Mouse (Mus musculus) embryonic facial prominence, embryonic 14.5 days (tissue): ENCODE measurements around the gene Gm28635. TPM values are rescaled to one million over a fixed set of nuclear protein-coding genes. Genes with fewer than 3 reads are reported as not detected.

Source experiments
- ATAC-seq: fragments of 200-750 bp; cut with Nextera tagmentation; 2 replicates; pipeline ENCODE4 v1.8.0; 2017; ENCODE audit warnings: low read depth, moderate number of reproducible peaks, moderate TSS enrichment
- DNase-seq: peaks from one replicate; pipeline ENCODE4 v3.0.0-alpha.2; 2015; ENCODE audit warnings: low spot score
- H3K27ac ChIP-seq: fragments of 300-500 bp; sonication (generic); replicated peaks from 2 replicates; pipeline ENCODE4 v1.5.1; 2014; ENCODE audit warnings: low read depth, mild to moderate bottlenecking, low read length, moderate library complexity
- H3K27me3 ChIP-seq: fragments of 300-500 bp; sonication (generic); replicated peaks from 2 replicates; pipeline ENCODE4 v1.6.1; 2014; ENCODE audit warnings: low read length; ENCODE audit not compliant: control insufficient read depth, insufficient read depth
- H3K36me3 ChIP-seq: fragments of 300-500 bp; sonication (generic); 2 replicates; pipeline ENCODE4 v1.6.1; 2014; ENCODE audit warnings: low read length, mixed read lengths; ENCODE audit not compliant: control insufficient read depth, insufficient read depth
- H3K4me1 ChIP-seq: fragments of 300-500 bp; sonication (generic); 2 replicates; pipeline ENCODE4 v1.6.1; 2014; ENCODE audit warnings: antibody characterized with exemption, low read length; ENCODE audit not compliant: control insufficient read depth, insufficient read depth
- H3K4me2 ChIP-seq: fragments of 300-500 bp; sonication (generic); 2 replicates; pipeline ENCODE4 v1.6.1; 2014; ENCODE audit warnings: low read depth, mild to moderate bottlenecking, low read length, moderate library complexity, mixed read lengths
- H3K4me3 ChIP-seq: fragments of 300-500 bp; sonication (generic); 2 replicates; pipeline ENCODE4 v1.5.1; 2014; ENCODE audit warnings: low read depth, mild to moderate bottlenecking, low read length
- H3K9ac ChIP-seq: fragments of 300-500 bp; sonication (generic); 2 replicates; pipeline ENCODE4 v1.6.1; 2014; ENCODE audit warnings: low read depth, mild to moderate bottlenecking, low read length, moderate library complexity, mixed read lengths
- H3K9me3 ChIP-seq: fragments of 300-500 bp; sonication (generic); 2 replicates; pipeline ENCODE4 v1.6.1; 2016; ENCODE audit warnings: low read length; ENCODE audit not compliant: control insufficient read depth
- WGBS: fragments of 180-500 bp; shearing (Covaris S2); extraction: QIAGEN DNeasy Blood & Tissue Kit; methylation state at CpG from one replicate; pipeline ENCODE4 v1.1.7; 2014; 5-methylcytosine and 5-hydroxymethylcytosine counted together
- polyA plus RNA-seq: library from polyadenylated mRNA; unstranded; fragments of >200 nt; fragmentation: Nextera tagmentation; extraction: Ambion mirVana; gene quantifications from 2 replicates; pipeline ENCODE4 v1.2.1, GENCODE M21; 2014

Gm28635 gene
- polyA plus RNA-seq, 1 experiment from 2014 or later: not detected

DNA sequence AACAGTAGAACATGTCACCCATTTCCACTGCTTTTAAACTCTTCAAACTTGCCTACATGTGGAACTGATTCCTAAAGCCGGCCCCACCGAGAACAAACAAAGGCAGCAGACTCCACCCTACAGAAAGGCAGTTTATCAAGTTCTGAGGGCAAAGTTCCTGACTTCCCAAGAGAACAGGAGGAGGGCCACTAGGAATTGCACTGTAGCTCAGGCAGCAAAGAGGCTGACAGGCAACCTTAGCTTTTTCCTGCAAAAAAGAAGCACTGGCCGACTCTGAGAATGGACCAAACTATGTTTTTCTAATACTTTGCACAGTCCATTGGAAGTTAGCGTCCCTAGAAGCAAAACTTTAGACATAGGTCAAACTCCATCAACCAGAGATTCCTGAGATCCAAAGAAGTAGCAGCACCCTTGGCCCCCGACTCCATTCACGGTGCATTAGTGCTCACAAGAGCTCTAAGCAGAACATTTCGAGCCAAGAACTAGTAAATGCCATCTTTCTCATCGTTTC is 41.6 kb downstream of the Gm28635 start:
- H3K9me3 ChIP-seq: no peaks in the 10 kb centered on the region
- H3K4me1 ChIP-seq: peaks cover 61% of the 10 kb centered on the region
- peak overlapping the region; percentile 43 for H3K4me2 ChIP-seq
- WGBS: 14% methylated on average over 8 of the region's 8 CpGs
- no peak for ATAC-seq
- no peaks in the 10 kb centered on the region for H3K27me3 ChIP-seq
- H3K36me3 ChIP-seq: 0 out of 2 replicates have a peak, but pooled peaks cover 8% of the 10 kb centered on the region
- H3K27ac ChIP-seq: peak overlapping the region; percentile 94
- peak; percentile 45 for DNase-seq
- H3K4me3 ChIP-seq: 0 out of 2 replicates have a peak overlapping the region, but pooled peaks have one; percentile 5
- 0 out of 2 replicates have a peak overlapping the region, but pooled peaks have one; percentile 20 for H3K9ac ChIP-seq

DNA sequence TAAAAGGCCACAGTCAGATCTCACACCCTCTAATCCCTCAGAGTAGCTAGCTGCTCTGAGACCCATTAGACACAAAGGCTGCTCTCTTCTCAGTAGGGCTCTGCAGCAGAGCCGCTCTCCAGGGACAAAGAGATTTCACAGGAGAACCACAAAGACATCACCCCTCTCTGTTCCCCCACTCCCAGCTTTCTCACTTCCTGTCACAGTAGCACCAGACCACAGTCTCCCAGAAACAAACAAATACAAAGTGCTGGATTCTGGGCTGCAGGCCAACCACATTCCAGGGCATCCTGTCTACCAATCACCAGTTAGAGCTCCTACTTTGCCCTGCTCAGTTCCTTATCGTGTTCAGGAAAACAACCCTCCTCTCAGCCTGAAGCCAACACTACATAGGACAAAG is 42.2 kb downstream of the Gm28635 start:
- peak overlapping the region; percentile 5; the same call in 1 of the 2 replicates for H3K4me3 ChIP-seq
- H3K9ac ChIP-seq: peak overlapping the region; percentile 36; the same call in 1 of the 2 replicates
- H3K27me3 ChIP-seq: no peaks in the 10 kb centered on the region
- DNase-seq (peak; percentile 97), ATAC-seq (peak; percentile 97)
- no peaks in the 10 kb centered on the region for H3K9me3 ChIP-seq
- peak overlapping the region; percentile 43 for H3K4me2 ChIP-seq
- H3K4me1 ChIP-seq: peaks cover 61% of the 10 kb centered on the region
- 0 out of 2 replicates have a peak, but pooled peaks cover 2% of the 10 kb centered on the region for H3K36me3 ChIP-seq
- peak overlapping the region; percentile 94 for H3K27ac ChIP-seq
- WGBS: 0% methylated on average over 2 of the region's 2 CpGs

DNA sequence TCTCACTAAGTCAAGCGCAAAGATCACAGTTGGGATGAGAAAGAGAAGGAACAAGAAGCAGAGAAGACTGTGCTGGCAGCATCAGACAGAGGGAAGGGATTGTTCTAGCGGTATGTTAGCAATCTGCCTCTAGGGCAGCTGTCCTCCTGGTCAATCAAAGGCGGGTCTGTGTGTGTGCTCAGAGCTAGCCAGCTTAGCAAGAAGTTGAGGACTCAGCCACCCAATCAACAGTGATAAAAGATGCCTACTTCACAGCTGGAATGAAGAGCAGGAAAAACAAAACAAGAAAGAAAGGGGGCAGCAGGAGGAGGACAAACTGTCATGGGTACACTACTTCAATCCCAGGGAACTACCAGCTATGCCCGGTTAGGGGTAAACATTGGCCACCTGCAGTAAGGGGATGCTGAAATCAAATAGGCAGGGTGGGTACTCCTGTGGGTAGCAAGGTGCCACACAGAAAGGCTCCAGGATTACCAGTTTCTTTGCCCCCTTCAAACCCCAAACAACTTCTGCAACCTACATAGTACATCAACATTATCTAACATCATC is 42.8 kb downstream of the Gm28635 start:
- no peak overlapping the region for H3K4me3 ChIP-seq
- no peaks in the 10 kb centered on the region for H3K36me3 ChIP-seq
- DNase-seq (peak; percentile 74), ATAC-seq (peak; percentile 35; the same call in 1 of the 2 replicates)
- H3K27me3 ChIP-seq: no peaks in the 10 kb centered on the region
- 20% methylated on average over 4 of the region's 4 CpGs for WGBS
- H3K9ac ChIP-seq: peak overlapping the region; percentile 36; the same call in 1 of the 2 replicates
- peaks cover 61% of the 10 kb centered on the region for H3K4me1 ChIP-seq
- H3K27ac ChIP-seq: peak overlapping the region; percentile 94
- H3K9me3 ChIP-seq: no peaks in the 10 kb centered on the region
- peak overlapping the region; percentile 43 for H3K4me2 ChIP-seq

DNA sequence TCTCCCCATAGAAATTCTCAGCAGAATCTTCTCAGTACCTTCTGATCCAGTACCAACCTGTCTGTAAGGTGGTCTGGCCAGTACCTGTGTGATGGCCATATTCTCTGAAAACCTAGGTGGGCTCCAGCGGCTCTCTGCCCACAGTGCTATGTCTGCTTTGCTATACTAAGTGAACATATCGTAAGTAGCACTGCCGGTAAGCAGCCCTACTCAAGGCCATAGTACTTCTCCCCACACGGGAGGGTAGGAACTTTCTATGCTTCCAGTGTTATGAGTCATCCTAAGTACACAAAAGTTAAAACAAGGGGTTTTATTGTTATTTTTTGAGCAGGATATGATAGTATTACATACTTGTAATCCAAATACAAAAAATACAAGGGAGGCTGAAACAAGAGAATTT is 43.8 kb downstream of the Gm28635 start:
- H3K4me1 ChIP-seq: peaks cover 56% of the 10 kb centered on the region
- peak overlapping the region; percentile 43 for H3K4me2 ChIP-seq
- H3K27ac ChIP-seq: peak overlapping the region; percentile 94; the same call in 1 of the 2 replicates
- H3K9ac ChIP-seq: no peak overlapping the region
- H3K36me3 ChIP-seq: peaks cover 4% of the 10 kb centered on the region; the same call in 1 of the 2 replicates
- ATAC-seq: no peak
- H3K9me3 ChIP-seq: no peaks in the 10 kb centered on the region
- WGBS: 57% methylated on average over 4 of the region's 4 CpGs
- H3K27me3 ChIP-seq: no peaks in the 10 kb centered on the region
- H3K4me3 ChIP-seq: no peak overlapping the region
- DNase-seq: peak; percentile 9

DNA sequence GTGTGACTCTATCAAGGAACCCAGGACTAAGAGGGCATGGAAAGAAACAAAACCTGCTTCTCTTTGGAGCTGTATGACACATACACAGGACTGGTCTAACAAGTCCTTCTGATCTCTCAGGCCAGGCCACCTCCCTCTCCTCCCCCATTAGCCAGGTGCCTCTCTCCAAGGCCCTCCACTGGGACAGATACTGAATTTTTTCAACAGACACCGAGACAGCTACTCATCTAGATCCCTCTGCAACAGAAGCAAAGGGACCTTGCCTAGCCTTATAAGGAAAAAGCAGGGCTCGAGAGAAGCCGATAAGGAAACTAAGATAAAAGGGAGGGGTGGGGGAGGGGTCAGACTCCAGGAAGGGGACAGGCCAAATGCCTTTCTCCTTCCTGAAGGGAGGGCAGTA is 44.8 kb downstream of the Gm28635 start:
- Histone ChIP-seq H3K27ac (peak overlapping the region; percentile 29; the same call in 1 of the 2 replicates), H3K4me1 (peaks cover 46% of the 10 kb centered on the region), H3K9me3 (no peaks in the 10 kb centered on the region), H3K9ac (no peak overlapping the region), H3K4me3 (no peak overlapping the region), H3K27me3 (no peaks in the 10 kb centered on the region), H3K4me2 (peak overlapping the region; percentile 1; the same call in 1 of the 2 replicates), H3K36me3 (peaks cover 6% of the 10 kb centered on the region; the same call in 1 of the 2 replicates)
- no peak for ATAC-seq
- 9% methylated on average over 3 of the region's 3 CpGs for WGBS
- peak; percentile 30 for DNase-seq

GRCm38 (mm10) chr2:84632001-84632400 is 45.8 kb downstream of the Gm28635 start:
- Histone ChIP-seq H3K9me3 (no peaks in the 10 kb centered on the region), H3K36me3 (peaks cover 6% of the 10 kb centered on the region; the same call in 1 of the 2 replicates), H3K9ac (no peak overlapping the region), H3K27ac (no peak overlapping the region), H3K4me1 (peaks cover 36% of the 10 kb centered on the region), H3K4me3 (no peak overlapping the region), H3K27me3 (no peaks in the 10 kb centered on the region), H3K4me2 (no peak overlapping the region)
- no peak for ATAC-seq
- DNase-seq: no peak
- 83% methylated on average over 1 of the region's 1 CpGs for whole genome bisulfite sequencing

DNA sequence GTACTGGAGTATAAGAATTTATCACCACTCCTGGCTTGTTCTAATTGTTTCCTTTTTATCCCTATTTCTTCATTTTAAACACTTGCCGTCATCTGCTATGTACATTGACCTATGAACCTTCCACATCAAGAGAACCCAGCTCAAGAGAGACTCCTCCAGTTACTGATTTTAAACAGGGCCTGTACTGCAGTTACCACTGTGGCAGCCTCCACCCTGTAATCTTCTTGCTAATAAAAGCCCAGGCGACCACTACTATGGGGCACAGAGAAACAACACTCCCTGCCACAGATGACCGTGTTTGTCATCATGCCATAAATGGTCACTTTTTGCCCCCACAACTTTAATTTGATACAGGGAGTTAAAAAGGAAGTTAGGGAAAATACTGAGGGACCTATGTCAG is 50.8 kb downstream of the Gm28635 start:
- H3K4me2 ChIP-seq: no peak overlapping the region
- no peak overlapping the region for H3K9ac ChIP-seq
- peaks cover 3% of the 10 kb centered on the region; the same call in 1 of the 2 replicates for H3K4me1 ChIP-seq
- no peaks in the 10 kb centered on the region for H3K27me3 ChIP-seq
- H3K36me3 ChIP-seq: peaks cover 10% of the 10 kb centered on the region; the same call in 1 of the 2 replicates
- H3K27ac ChIP-seq: peak overlapping the region; percentile 56; the same call in 1 of the 2 replicates
- 67% methylated on average over 3 of the region's 3 CpGs for WGBS
- H3K9me3 ChIP-seq: no peaks in the 10 kb centered on the region
- H3K4me3 ChIP-seq: no peak overlapping the region
- ATAC-seq (peak; percentile 58; the same call in 1 of the 2 replicates), DNase-seq (no peak)

DNA sequence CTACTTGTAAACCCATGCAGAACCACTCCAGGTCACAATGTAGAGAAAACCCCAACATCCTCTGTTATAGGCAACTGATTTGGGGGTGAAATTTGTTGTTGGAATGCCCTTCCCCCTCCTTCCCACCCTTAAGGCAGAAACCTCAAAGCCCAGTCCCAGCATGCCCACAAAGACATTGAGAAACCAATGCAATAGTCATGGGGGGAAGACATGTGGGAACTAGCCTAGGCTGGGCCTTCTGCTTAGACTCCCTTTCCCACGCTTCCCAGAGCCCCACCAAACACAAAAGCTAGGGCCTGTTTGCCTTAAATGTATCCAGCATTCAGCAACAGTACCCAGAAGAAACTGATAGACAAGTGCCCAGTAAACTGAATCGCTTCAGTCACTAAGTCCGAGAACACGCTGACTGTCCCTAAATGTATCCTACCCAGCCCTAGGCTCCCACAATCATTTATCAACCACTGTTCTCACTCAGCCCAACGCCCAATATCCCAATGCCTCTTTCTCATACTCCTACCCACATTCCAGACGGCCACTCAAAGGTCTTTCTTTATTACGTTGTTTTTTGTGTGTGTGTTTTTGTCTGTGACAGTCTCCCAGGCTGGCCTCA is 51.4 kb downstream of the Gm28635 start:
- 0 out of 2 replicates have a peak, but pooled peaks have one; percentile 27 for ATAC-seq
- Histone ChIP-seq H3K4me1 (peaks cover 3% of the 10 kb centered on the region; the same call in 1 of the 2 replicates), H3K36me3 (peaks cover 13% of the 10 kb centered on the region; the same call in 1 of the 2 replicates), H3K4me3 (no peak overlapping the region), H3K27me3 (no peaks in the 10 kb centered on the region), H3K9me3 (no peaks in the 10 kb centered on the region), H3K4me2 (no peak overlapping the region), H3K9ac (no peak overlapping the region), H3K27ac (peak overlapping the region; percentile 56; the same call in 1 of the 2 replicates)
- WGBS: 78% methylated on average over 7 of the region's 7 CpGs
- no peak for DNase-seq
